ENCODE assay signal across 45 mouse cellular contexts in genomic region chr8:5073654-5074293, GRCm38 (mm10). TPM values are rescaled to one million over a fixed set of nuclear protein-coding genes. Genes with fewer than 3 reads are reported as not detected.
"Had no signal": no experiment of that assay in that cellular context is flagged by ENCODE, and none has a peak within 500 bp of the region (broad histone marks: within the 10 kb centered on the region; RNA-seq: fewer than 3 reads in every experiment).

No protein-coding gene starts in this region.

- H3K36me3 ChIP-seq: limb, embryonic 12.5 days; limb, embryonic 13.5 days; limb, embryonic 15.5 days; liver, embryonic 12.5 days; liver, embryonic 13.5 days; liver, embryonic 15.5 days; lung, embryonic 15.5 days; midbrain, embryonic 10.5 days; midbrain, embryonic 12.5 days; midbrain, embryonic 13.5 days; midbrain, embryonic 15.5 days; neural tube, embryonic 12.5 days had no signal

- ATAC-seq: liver, embryonic 12.5 days; liver, postnatal 0 days; lung, postnatal 0 days; midbrain, embryonic 13.5 days; midbrain, embryonic 15.5 days; midbrain, embryonic 16.5 days had no signal

- H3K9me3 ChIP-seq: limb, embryonic 12.5 days; limb, embryonic 13.5 days; limb, embryonic 15.5 days; liver, embryonic 12.5 days; liver, embryonic 13.5 days; liver, embryonic 15.5 days; lung, embryonic 15.5 days; midbrain, embryonic 13.5 days; midbrain, embryonic 15.5 days; neural tube, embryonic 12.5 days had no signal

- H3K4me2 ChIP-seq: limb, embryonic 12.5 days; limb, embryonic 13.5 days; limb, embryonic 15.5 days; liver, embryonic 11.5 days; liver, embryonic 12.5 days; liver, embryonic 13.5 days; liver, embryonic 15.5 days; lung, embryonic 14.5 days; lung, embryonic 15.5 days; midbrain, embryonic 11.5 days; midbrain, embryonic 12.5 days; midbrain, embryonic 13.5 days; midbrain, embryonic 15.5 days; neural tube, embryonic 12.5 days had no signal

- H3K27me3 ChIP-seq: limb, embryonic 12.5 days; limb, embryonic 13.5 days; limb, embryonic 15.5 days; liver, embryonic 12.5 days; liver, embryonic 13.5 days; liver, embryonic 15.5 days; lung, embryonic 15.5 days; megakaryocyte, embryonic 14.5 days; midbrain, embryonic 12.5 days; midbrain, embryonic 13.5 days; midbrain, embryonic 15.5 days; neural tube, embryonic 12.5 days had no signal

- H3K27ac ChIP-seq: limb, embryonic 12.5 days; limb, embryonic 13.5 days; limb, embryonic 15.5 days; liver, embryonic 12.5 days; liver, embryonic 13.5 days; liver, embryonic 14.5 days; liver, embryonic 15.5 days; lung, embryonic 15.5 days; macrophage; midbrain, embryonic 10.5 days; midbrain, embryonic 12.5 days; midbrain, embryonic 13.5 days; midbrain, embryonic 15.5 days; neural tube, embryonic 12.5 days had no signal

- H3K4me3 ChIP-seq: limb, embryonic 12.5 days; limb, embryonic 13.5 days; limb, embryonic 15.5 days; liver, embryonic 12.5 days; liver, embryonic 13.5 days; liver, embryonic 15.5 days; lung, embryonic 15.5 days; megakaryocyte, embryonic 14.5 days; midbrain, embryonic 10.5 days; midbrain, embryonic 12.5 days; midbrain, embryonic 13.5 days; midbrain, embryonic 15.5 days; myocyte; neural tube, embryonic 12.5 days had no signal

- H3K9ac ChIP-seq: limb, embryonic 12.5 days; limb, embryonic 13.5 days; limb, embryonic 15.5 days; liver, embryonic 12.5 days; liver, embryonic 13.5 days; liver, embryonic 14.5 days; liver, embryonic 15.5 days; liver, postnatal 0 days; lung, embryonic 14.5 days; lung, embryonic 15.5 days; midbrain, embryonic 12.5 days; midbrain, embryonic 13.5 days; midbrain, embryonic 15.5 days; neural tube, embryonic 12.5 days had no signal

- H3K4me1 ChIP-seq: limb, embryonic 12.5 days; limb, embryonic 13.5 days; limb, embryonic 15.5 days; liver, embryonic 12.5 days; liver, embryonic 13.5 days; liver, embryonic 15.5 days; lung, embryonic 15.5 days; megakaryocyte, embryonic 14.5 days; midbrain, embryonic 10.5 days; midbrain, embryonic 12.5 days; midbrain, embryonic 13.5 days; midbrain, embryonic 15.5 days; neural tube, embryonic 12.5 days had no signal

- DNase-seq: left cerebral cortex, postnatal 4 days; liver; liver, embryonic 13.5 days; liver, postnatal 0 days; lung, adult 18-20 months; lung, adult 2 months; lung, embryonic 14.5 days; lung, postnatal 10 days; lung, postnatal 14 days; lung, postnatal 36 days; lung, postnatal 4 days; midbrain, embryonic 14.5 days had no signal

RNA-seq across cellular contexts. Expression of gene Slc10a2, which starts 31.4 kb away (rescaled TPM):
- total RNA-seq: left cerebral cortex, postnatal 10 days; left cerebral cortex, postnatal 14 days; left cerebral cortex, postnatal 25 days; left cerebral cortex, postnatal 36 days; left cerebral cortex, postnatal 4 days; megakaryocyte progenitor cell, adult 5-6 weeks; megakaryocyte, adult 5-6 weeks; megakaryocyte-erythroid progenitor cell, adult 5-6 weeks; midbrain, postnatal 0 days; monocyte, adult 5-6 weeks had no signal
- polyA plus RNA-seq: limb, embryonic 11.5 days; limb, embryonic 12.5 days; limb, embryonic 13.5 days; limb, embryonic 14.5 days; limb, embryonic 15.5 days; liver, embryonic 11.5 days; liver, embryonic 12.5 days; liver, embryonic 13.5 days; liver, embryonic 14.5 days; liver, embryonic 15.5 days; liver, embryonic 16.5 days; liver, postnatal 0 days; lung, adult 2 months; lung, embryonic 14.5 days; lung, embryonic 15.5 days; lung, embryonic 16.5 days; lung, postnatal 0 days; macrophage; midbrain, embryonic 10.5 days; midbrain, embryonic 11.5 days; midbrain, embryonic 12.5 days; midbrain, embryonic 13.5 days; midbrain, embryonic 14.5 days; midbrain, embryonic 15.5 days; midbrain, embryonic 16.5 days; midbrain, postnatal 0 days; myocyte; neural tube, embryonic 11.5 days; neural tube, embryonic 12.5 days had no signal
